Mouse (Mus musculus) activated CD4-positive, CD25-positive, alpha-beta regulatory T cell, adult 9 weeks (primary cell): ENCODE results near the gene Mpp5. TPM values are rescaled to one million over a fixed set of nuclear protein-coding genes. Genes with fewer than 3 reads are reported as not detected.

Experiments used
- polyA plus RNA-seq: library from polyadenylated mRNA; unstranded; fragments of 100-300 nt; shearing (Covaris generic); gene quantifications from one replicate; pipeline ENCODE4 v1.2.1, GENCODE M21; 2017

Mpp5 gene
- 17.8 TPM for polyA plus RNA-seq

DNA sequence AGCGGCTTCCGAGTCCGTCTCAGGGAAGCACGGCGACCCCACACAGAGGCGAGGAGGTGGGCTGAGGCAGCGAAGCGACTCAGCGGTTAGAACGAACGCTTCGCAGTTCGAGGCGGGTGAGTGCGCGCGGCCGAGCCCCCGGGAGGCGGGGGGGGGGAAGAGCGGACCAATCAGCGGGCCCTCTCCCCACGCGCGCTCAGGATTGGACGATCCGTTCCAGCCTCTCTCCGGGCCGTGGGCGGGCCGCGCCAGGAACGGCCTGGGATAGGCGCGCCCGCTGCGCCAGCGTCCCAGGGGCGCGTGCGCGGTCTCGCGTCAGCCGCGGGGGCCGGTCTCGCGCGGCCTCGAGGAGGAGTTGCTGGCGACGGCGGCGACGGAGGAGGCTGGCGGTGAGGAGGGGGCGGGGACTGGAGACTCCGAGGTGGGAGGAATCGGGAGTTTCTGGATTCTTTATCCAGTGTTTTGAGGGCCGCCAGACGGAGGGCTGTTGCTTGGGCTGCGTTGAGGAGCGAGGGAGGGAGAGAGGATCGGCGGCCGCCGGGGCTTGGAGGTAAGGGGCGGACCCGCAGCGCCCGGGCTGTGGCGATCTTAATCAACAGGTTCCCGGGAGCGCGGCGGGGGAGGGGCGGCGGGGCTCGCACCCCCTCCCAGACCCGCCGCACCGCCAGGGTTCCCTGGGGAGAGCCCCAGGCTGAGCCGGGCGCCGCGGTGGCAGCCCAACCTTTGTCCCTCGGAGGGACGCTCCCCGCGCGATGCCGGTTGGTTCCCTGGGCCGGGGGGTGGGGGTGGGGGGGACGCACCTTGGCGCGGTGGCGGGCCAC lies at the start of gene Mpp5:
Gene Mpp5, plus strand, starts transcription at position 351 of the 821 bp plus-strand sequence.

DNA sequence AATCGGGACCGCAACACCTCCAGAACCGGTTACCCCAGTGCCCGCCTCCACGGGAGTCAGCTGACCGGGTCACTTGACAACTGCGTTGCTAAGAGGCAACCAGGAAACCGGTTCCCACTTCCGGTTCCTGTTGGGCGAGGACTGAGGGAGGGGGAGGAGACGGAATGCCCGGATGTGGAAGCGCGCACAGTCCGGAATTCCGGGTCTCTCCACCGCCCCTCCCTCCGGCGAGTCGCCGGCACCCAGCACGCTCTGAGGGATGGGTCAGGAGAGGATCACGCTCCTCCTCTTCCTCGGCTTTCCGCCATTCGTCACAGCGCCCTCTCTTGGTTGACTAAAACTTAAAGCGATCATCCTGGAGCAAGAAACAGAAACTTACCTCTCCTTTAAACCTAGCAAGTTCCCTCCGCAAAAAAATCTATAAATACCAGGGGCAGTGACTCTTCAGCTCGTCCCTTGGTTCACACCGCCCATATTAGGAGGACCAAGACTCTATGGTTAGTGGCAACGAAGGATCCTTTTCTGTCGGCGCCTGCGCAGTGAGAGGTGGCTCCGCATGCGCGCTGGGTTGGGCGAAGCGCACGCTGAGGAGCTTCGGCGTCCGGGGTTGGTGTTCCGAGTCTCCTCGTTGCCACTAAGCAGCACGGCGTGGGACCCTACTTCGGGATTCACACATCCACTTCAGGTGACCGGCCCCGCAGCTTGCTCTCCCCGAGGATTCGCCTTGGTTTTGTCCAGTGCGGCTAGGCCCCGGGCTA lies 113.0 kb downstream of the Mpp5 start, which contains the start of the genes Atp6v1d and Eif2s1:
Gene Atp6v1d, minus strand, starts transcription at position 143 of the 758 bp plus-strand sequence.
Gene Eif2s1, plus strand, starts transcription at position 324 of the 758 bp plus-strand sequence.

Other genes starting within 250 kb of the Mpp5 start
- not detected for gene Fam71d, start 57.4 kb upstream of the Mpp5 start, polyA plus RNA-seq
- 240 TPM for gene Atp6v1d, start 112.7 kb downstream of the Mpp5 start, polyA plus RNA-seq
- gene Eif2s1, start 112.9 kb downstream of the Mpp5 start, polyA plus RNA-seq, result 230 TPM
- 0.40 TPM for gene Plek2, start 158.1 kb downstream of the Mpp5 start, polyA plus RNA-seq